ENCODE assay signal across 19 mouse cellular contexts in genomic region chr3:52100306-52100705, GRCm38 (mm10). TPM values are rescaled to one million over a fixed set of nuclear protein-coding genes. Genes with fewer than 3 reads are reported as not detected.
DNase-seq lines count a peak whose midpoint lies in the region; ATAC-seq and TF ChIP-seq lines count a peak whose summit lies in the region.
"Had no signal": no experiment of that assay in that cellular context is flagged by ENCODE, and none has a peak within 500 bp of the region (broad histone marks: within the 10 kb centered on the region; RNA-seq: fewer than 3 reads in every experiment).

No protein-coding gene starts in this region.

- H3K4me2 ChIP-seq in forebrain, embryonic 15.5 days (replicated peaks) = no peak overlapping the region
- H3K4me2 ChIP-seq in forebrain, postnatal 0 days (ENCODE audit: low read depth) = no peak overlapping the region
- no peak overlapping the region for H3K4me2 ChIP-seq in hindbrain, embryonic 15.5 days
- H3K4me2 ChIP-seq in midbrain, embryonic 15.5 days = peak overlapping the region; percentile 78; the same call in 1 of the 2 replicates

- peaks cover 9% of the 10 kb centered on the region; the same call in 1 of the 2 replicates for H3K4me1 ChIP-seq in forebrain, embryonic 15.5 days
- H3K4me1 ChIP-seq in forebrain, postnatal 0 days (ENCODE audit: insufficient read depth) = no peaks in the 10 kb centered on the region
- peaks cover 19% of the 10 kb centered on the region for H3K4me1 ChIP-seq in hindbrain, embryonic 15.5 days (replicated peaks)
- H3K4me1 ChIP-seq in midbrain, embryonic 15.5 days = peaks cover 13% of the 10 kb centered on the region

- no peaks in the 10 kb centered on the region for H3K9me3 ChIP-seq in forebrain, embryonic 15.5 days
- H3K9me3 ChIP-seq in forebrain, postnatal 0 days (ENCODE audit: low read length) = no peaks in the 10 kb centered on the region
- H3K9me3 ChIP-seq in hindbrain, embryonic 15.5 days = no peaks in the 10 kb centered on the region
- H3K9me3 ChIP-seq in midbrain, embryonic 15.5 days = no peaks in the 10 kb centered on the region
- H3K9me3 ChIP-seq: embryonic facial prominence, embryonic 13.5 days; heart, embryonic 10.5 days; limb, embryonic 10.5 days had no signal

- ATAC-seq in forebrain, embryonic 15.5 days (replicated peaks) = no peak
- no peak for ATAC-seq in forebrain, postnatal 0 days
- ATAC-seq in hindbrain, embryonic 15.5 days (ENCODE audit: low FRiP score, low read depth) = no peak
- no peak for ATAC-seq in midbrain, embryonic 15.5 days (replicated peaks)
- ATAC-seq: liver, postnatal 0 days had no signal

- no peak for TF ChIP-seq CTCF in forebrain, postnatal 0 days (IDR thresholded peaks at IDR 0.05; ENCODE audit: low read depth)
- TF ChIP-seq CTCF in brain, embryonic 14.5 days (IDR thresholded peaks at IDR 0.05; ENCODE audit: borderline replicate concordance, extremely low read depth, insufficient read depth, insufficient read length) = no peak

- H3K4me3 ChIP-seq in forebrain, embryonic 15.5 days = no peak overlapping the region
- no peak overlapping the region for H3K4me3 ChIP-seq in forebrain, postnatal 0 days (ENCODE audit: low read depth, low read length)
- no peak overlapping the region for H3K4me3 ChIP-seq in hindbrain, embryonic 15.5 days
- H3K4me3 ChIP-seq in midbrain, embryonic 15.5 days = no peak overlapping the region
- H3K4me3 ChIP-seq: embryonic facial prominence, embryonic 13.5 days; left cerebral cortex, adult 2 months; limb, embryonic 10.5 days had no signal

- DNase-seq in forebrain, postnatal 0 days = no peak
- DNase-seq in brain, embryonic 14.5 days (ENCODE audit: low read depth) = peak; percentile 10
- DNase-seq in heart, postnatal 25 days (ENCODE audit: low spot score) = no peak
- no peak for DNase-seq in left cerebral cortex, adult 9 months (ENCODE audit: low spot score in 2 of 2)
- DNase-seq in gastrocnemius, postnatal 36 days = no peak
- DNase-seq: heart, postnatal 14 days; kidney, adult 8-10 months; kidney, postnatal 25 days; liver, postnatal 0 days; lung, postnatal 10 days; right cerebral cortex, postnatal 4 days had no signal

- intact Hi-C loops in heart, postnatal 25 days (cut with DNase I) = loop anchor here (2.0 to 5.0 kb wide), 2 partner anchors 80 to 93 kb away; no protein-coding TSS in a partner anchor
- intact Hi-C loops in gastrocnemius, postnatal 36 days (cut with DNase I) = loop anchor here (5.0 kb wide), 2 partner anchors 53 to 97 kb away; no protein-coding TSS in a partner anchor

- H3K27me3 ChIP-seq in forebrain, embryonic 15.5 days = no peaks in the 10 kb centered on the region
- H3K27me3 ChIP-seq in forebrain, postnatal 0 days (ENCODE audit: insufficient read depth, low read length) = no peaks in the 10 kb centered on the region
- H3K27me3 ChIP-seq in hindbrain, embryonic 15.5 days = no peaks in the 10 kb centered on the region
- H3K27me3 ChIP-seq in midbrain, embryonic 15.5 days (replicated peaks) = no peaks in the 10 kb centered on the region
- H3K27me3 ChIP-seq: embryonic facial prominence, embryonic 13.5 days had no signal

- H3K9ac ChIP-seq in forebrain, embryonic 15.5 days (replicated peaks) = no peak overlapping the region
- no peak overlapping the region for H3K9ac ChIP-seq in forebrain, postnatal 0 days
- no peak overlapping the region for H3K9ac ChIP-seq in hindbrain, embryonic 15.5 days
- H3K9ac ChIP-seq in midbrain, embryonic 15.5 days = no peak overlapping the region
- H3K9ac ChIP-seq: embryonic facial prominence, embryonic 13.5 days; liver, postnatal 0 days had no signal

- peak overlapping the region; percentile 100; the same call in 1 of the 2 replicates for H3K27ac ChIP-seq in forebrain, embryonic 15.5 days (replicated peaks)
- no peak overlapping the region for H3K27ac ChIP-seq in forebrain, postnatal 0 days (ENCODE audit: low read depth, low read length)
- H3K27ac ChIP-seq in hindbrain, embryonic 15.5 days (replicated peaks) = peak overlapping the region; percentile 44; the same call in 1 of the 2 replicates
- peak overlapping the region; percentile 99; the same call in 1 of the 2 replicates for H3K27ac ChIP-seq in midbrain, embryonic 15.5 days
- H3K27ac ChIP-seq: embryonic facial prominence, embryonic 13.5 days; heart, embryonic 10.5 days; left cerebral cortex, adult 2 months; limb, embryonic 10.5 days; stomach, postnatal 0 days had no signal

- H3K36me3 ChIP-seq in forebrain, embryonic 15.5 days = no peaks in the 10 kb centered on the region
- H3K36me3 ChIP-seq in forebrain, postnatal 0 days (ENCODE audit: insufficient read depth) = no peaks in the 10 kb centered on the region
- no peaks in the 10 kb centered on the region for H3K36me3 ChIP-seq in hindbrain, embryonic 15.5 days
- H3K36me3 ChIP-seq in midbrain, embryonic 15.5 days (replicated peaks) = no peaks in the 10 kb centered on the region
- H3K36me3 ChIP-seq: embryonic facial prominence, embryonic 13.5 days; heart, embryonic 10.5 days had no signal

- 64% methylated on average over 4 of the region's 4 CpGs for whole genome bisulfite sequencing in forebrain, embryonic 15.5 days
- WGBS in forebrain, postnatal 0 days = 67% methylated on average over 4 of the region's 4 CpGs
- 72% methylated on average over 4 of the region's 4 CpGs for WGBS in hindbrain, embryonic 15.5 days
- 74% methylated on average over 4 of the region's 4 CpGs for WGBS in midbrain, embryonic 15.5 days

- no peak for TF ChIP-seq POLR2A in brain, embryonic 14.5 days (IDR thresholded peaks at IDR 0.05; ENCODE audit: borderline replicate concordance, extremely low read depth, insufficient read depth, insufficient read length, poor library complexity, severe bottlenecking)

RNA-seq across cellular contexts. Expression of gene Maml3, which starts 4.6 kb away (rescaled TPM):
- 4.9 and 5.3 TPM in 2 replicates for polyA plus RNA-seq in forebrain, embryonic 15.5 days (2015; fragmentation: Nextera tagmentation; extraction: Ambion mirVana)
- 8.4 and 14.9 TPM in 2 replicates for total RNA-seq in forebrain, postnatal 0 days (2014; rRNA removed)
- polyA plus RNA-seq in forebrain, postnatal 0 days (2015; fragmentation: Nextera tagmentation; extraction: Ambion mirVana) = 1.8 and 3.1 TPM in 2 replicates
- 5.5 and 12.7 TPM in 2 replicates for polyA plus RNA-seq in brain, embryonic 14.5 days (2012; rRNA removed)
- 7.7 and 7.8 TPM in 2 replicates for polyA plus RNA-seq in hindbrain, embryonic 15.5 days (2015; fragmentation: Nextera tagmentation; extraction: Ambion mirVana)
- polyA plus RNA-seq in midbrain, embryonic 15.5 days (2015; fragmentation: Nextera tagmentation; extraction: Ambion mirVana) = 7.7 and 8.6 TPM in 2 replicates
- total RNA-seq in heart, postnatal 25 days (2021) = 1 to 10 TPM; 2.5 to 4.4 TPM
- 1 to 10 TPM; 1.9 to 2.6 TPM for total RNA-seq in gastrocnemius, postnatal 36 days (2021)
